Mouse (Mus musculus): ENCODE data around the gene Col28a1.
A peak's percentile ranks its signal among the peaks of the same experiment; 100 is the strongest.

Gene Col28a1

GRCm38 (mm10) chr6:8192517-8192916 is at the start of gene Col28a1:
Col28a1 (minus strand) TSS chr6:8192617.
- no peak for DNase-seq (ENCODE audit: low read depth, low spot score)

- no peak for DNase-seq (ENCODE audit: low read depth, low spot score)
These were observed 36.2 kb upstream of the Col28a1 start for GRCm38 (mm10) chr6:8228596-8228995.

DNA sequence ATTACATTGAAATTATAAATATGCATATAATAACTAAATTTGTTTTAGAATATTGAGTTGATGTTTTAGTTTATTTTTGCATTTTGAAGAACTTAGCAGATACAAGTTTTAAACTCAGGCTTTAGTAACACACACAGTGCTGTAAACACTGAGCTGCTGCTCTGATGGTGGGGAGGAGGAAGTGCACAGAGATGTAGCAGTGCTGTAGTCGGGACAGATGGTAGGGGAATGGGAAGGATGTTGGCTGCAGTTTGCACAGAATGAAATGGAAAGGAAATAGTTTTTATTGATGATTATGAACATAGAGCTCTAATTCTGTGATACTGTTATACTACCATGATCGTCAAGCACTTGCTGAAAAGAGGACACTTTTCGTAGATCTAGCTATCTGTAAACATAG is 34.6 kb upstream of the Col28a1 start:
- no peak for DNase-seq (ENCODE audit: low read depth, low spot score)

DNA sequence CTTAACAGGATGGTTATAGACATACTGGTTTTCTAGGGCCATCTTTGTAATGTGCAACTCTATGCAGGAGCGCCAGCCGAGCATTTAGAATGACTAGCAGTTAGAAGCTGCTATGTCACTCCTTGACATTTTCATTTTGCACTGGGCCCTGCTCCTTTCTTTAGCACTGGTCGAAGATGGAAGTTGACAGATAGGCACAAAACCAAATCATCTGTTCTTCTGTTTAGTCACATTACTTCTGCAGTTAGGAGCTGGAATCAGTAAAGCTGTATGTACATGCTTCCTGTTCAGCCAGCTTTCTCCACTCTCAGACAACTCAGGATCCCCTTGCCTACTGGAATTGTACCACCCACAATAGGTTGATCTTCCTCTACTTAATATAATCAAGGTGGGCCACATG is 18.2 kb upstream of the Col28a1 start:
- no peak for DNase-seq (ENCODE audit: low read depth, low spot score)

GRCm38 (mm10) chr6:8209866-8210186 is 17.4 kb upstream of the Col28a1 start:
- DNase-seq (ENCODE audit: low read depth, low spot score) = no peak

DNA sequence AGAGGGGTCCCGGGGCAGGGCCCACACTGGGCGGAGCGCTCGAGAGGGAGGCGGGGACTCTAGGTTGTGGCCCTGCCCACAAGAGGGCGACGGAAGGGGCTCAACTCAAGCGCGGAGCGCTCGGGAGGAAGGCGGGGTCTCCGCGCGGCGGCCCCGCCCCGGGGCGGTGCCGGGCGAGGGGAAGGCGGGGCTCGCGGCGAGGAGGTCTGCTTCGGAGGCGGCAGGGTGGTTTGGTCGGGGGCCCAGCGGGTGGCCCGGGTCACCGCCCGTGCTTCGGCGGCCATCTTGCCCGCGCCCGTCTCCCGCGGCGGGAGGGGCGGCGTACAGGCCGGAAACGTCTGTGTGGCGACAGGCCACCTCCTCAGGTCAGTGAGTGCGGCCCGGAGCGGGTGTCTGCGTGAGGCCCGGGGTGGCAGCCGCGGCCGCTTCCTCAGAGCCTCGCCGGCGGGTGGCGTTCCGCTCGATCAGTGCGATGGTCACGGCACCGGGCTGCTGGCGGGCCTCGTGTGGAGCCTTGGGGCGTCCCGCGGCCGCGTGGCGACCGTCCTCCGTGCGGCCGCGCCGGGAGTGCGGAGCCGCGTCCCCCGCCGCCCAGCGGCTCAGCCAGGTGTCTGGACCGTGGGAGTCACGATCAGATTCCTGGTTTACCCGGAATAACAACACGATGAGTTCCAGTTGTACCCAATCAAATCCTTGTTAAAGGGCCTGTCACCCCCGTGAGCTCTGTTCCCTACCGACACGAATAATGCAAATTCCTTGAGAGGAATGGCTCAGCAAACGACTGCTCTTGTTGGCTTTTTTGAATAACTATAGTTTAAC is 16.8 kb upstream of the Col28a1 start, which contains the start of gene Mios:
TSS of gene Mios (plus strand) at position 176 of the 819 bp plus-strand sequence.
- DNase-seq (ENCODE audit: low read depth, low spot score) = peak; percentile 86

GRCm38 (mm10) chr6:8189917-8190316 is 2.5 kb downstream of the Col28a1 start:
- DNase-seq (ENCODE audit: low read depth, low spot score) = no peak

GRCm38 (mm10) chr6:8188599-8189233 is 3.7 kb downstream of the Col28a1 start:
- no peak for DNase-seq (ENCODE audit: low read depth, low spot score)

GRCm38 (mm10) chr6:8178397-8178941 is 13.9 kb downstream of the Col28a1 start:
- no peak for DNase-seq (ENCODE audit: low read depth, low spot score)

- no peak for DNase-seq (ENCODE audit: low read depth, low spot score)
These were observed 16.3 kb downstream of the Col28a1 start for GRCm38 (mm10) chr6:8176116-8176515.

GRCm38 (mm10) chr6:8175346-8175745 is 17.1 kb downstream of the Col28a1 start:
- DNase-seq (ENCODE audit: low read depth, low spot score) = no peak

- peak; percentile 17 for DNase-seq (ENCODE audit: low read depth, low spot score)
These were observed 18.4 kb downstream of the Col28a1 start for GRCm38 (mm10) chr6:8174062-8174461.

DNA sequence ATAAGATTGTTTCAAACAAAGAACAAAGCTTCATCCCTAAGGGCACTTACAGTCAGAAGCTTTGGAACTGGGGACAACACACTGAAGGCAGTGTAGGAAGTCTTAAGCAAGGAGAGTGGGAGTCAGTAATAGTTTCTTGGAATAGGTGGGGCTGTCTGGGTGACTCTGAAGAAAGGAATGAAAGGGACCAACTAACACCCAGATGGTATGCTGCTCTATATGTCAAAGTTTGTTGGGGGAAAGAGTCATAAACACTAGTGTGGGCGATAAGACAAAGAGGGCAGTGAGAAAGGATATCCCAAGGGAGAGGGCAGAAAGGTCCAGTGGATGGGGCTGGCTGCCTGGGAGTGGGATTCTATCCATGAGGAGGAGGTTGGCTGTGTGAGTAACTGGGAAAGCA is 20.3 kb downstream of the Col28a1 start:
- DNase-seq (ENCODE audit: low read depth, low spot score) = no peak

DNA sequence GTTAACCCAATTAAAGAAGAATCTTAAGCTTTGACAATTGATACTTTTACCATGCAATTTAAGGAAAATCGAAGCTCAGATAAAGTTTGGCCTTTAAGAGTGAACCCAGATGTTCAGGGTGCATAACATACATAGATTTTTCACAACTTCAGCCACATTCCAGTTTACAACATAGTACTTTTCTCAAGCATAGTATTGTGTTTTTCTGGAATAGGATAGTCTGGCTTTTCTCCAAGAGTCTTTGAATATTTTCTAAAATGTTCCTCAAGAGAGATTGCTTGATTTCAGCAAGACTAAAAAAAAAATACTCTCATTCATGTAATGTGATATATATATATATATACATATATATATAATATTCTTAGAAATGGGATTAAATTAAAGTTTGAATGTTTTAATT is 27.7 kb downstream of the Col28a1 start:
- no peak for DNase-seq (ENCODE audit: low read depth, low spot score)

DNA sequence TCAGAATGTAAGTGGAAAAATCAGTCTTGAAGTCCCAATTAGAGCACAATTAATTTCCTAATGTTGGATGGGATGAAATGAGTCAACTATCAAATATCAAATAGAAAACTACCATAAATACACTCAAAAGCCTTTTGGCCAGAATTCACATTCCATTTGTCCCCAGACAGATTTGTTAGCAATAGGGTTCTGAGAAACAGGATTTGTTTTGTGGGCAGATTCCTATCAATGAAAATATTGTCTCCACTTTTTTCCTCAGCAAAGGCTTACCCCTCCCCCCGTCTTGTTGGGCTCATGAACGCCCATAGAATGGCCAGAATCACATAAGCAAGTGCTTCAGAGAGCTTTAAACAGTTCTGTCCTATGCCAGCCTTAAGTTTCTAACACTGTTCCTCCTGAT is 32.4 kb downstream of the Col28a1 start:
- DNase-seq (ENCODE audit: low read depth, low spot score) = no peak

DNA sequence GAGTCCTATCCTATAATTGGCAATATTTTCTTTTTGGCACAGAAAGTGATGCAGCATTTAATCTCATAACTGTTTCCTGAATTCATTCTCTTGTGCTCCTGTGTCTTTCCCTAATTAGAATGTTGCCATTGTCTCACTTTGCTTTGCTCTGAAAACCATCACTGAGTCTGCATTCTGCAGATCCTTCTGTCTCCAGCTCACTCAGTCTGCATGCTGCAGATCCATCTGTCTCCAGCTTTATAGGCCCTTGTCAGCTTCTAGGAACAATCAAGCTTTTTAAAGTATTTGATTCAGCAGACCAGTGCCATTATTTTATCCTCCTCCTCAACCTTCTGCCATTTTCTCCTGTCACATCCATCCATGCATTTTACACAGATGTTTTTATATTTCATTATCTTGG is 35.3 kb downstream of the Col28a1 start:
- DNase-seq (ENCODE audit: low read depth, low spot score) = no peak

- DNase-seq (ENCODE audit: low read depth, low spot score) = no peak
These were observed 39.7 kb downstream of the Col28a1 start for GRCm38 (mm10) chr6:8152551-8153361.

GRCm38 (mm10) chr6:8148916-8149315 is 43.5 kb downstream of the Col28a1 start:
- no peak for DNase-seq (ENCODE audit: low read depth, low spot score)

DNA sequence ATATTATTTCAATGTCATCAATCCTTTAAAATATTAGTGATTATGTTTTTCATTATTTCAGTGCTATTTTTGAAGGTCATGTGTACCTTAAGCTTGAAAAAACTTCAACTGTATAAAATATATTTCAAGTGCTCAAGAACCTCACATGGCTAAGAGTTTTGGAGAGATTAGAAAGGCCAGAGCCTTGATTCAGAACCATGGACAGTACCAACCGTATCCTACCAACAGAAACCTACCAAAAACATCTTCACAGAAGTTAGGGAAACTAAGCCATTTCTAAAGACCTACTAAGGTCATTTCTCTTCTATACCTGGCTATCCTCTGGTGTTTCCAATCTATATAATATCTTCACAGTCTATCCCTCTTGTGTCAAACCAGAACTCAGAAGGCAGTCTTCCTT is 50.5 kb downstream of the Col28a1 start:
- DNase-seq (ENCODE audit: low read depth, low spot score) = no peak

- DNase-seq (ENCODE audit: low read depth, low spot score) = no peak
These were observed 62.3 kb downstream of the Col28a1 start for GRCm38 (mm10) chr6:8130149-8130548.

DNA sequence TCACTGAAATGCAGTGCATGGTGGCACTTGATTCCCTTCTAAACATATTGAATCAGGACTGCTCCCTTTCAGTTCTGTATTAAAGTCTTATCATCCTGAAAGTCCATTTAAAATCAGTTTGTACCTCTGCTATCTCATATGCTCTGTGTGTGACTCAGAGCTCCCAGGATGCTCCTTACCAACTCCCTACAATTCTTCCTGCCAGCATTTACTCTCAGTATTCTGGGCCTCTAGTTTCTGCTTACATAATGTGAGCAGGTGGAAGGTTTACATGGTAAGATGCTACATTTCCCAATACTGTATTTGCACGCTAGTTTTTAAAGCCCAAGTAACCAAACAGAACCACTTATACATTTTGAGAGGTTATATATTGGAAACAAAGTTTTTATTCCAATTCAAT is 64.3 kb downstream of the Col28a1 start:
- no peak for DNase-seq (ENCODE audit: low read depth, low spot score)

DNA sequence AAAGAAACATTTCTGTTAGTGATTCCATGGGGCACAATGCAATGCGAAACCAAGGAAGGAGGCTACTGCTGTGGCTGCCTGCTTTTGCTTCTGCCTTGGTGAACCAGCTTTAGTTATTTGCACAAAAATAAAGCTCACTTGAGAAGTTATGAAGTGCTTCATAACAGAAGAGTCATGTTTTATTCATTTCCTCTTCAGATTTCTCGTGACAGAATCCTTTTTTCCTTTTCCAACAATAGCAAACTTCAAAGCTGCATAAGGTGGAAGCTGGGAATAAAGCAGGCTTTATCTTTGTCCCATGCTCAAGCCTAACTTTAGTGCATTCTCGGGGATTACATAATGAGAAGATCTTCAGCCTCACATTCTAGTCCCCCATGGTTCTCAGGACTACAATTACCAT is 65.9 kb downstream of the Col28a1 start:
- no peak for DNase-seq (ENCODE audit: low read depth, low spot score)

Measured in skeletal muscle tissue, adult 2 months (tissue).